Mouse (Mus musculus): ENCODE results near the gene Ros1. TPM values are rescaled to one million over a fixed set of nuclear protein-coding genes. Genes with fewer than 3 reads are reported as not detected.

The Ros1 gene
- polyA plus RNA-seq, 1 experiment from 2014 or later, result not detected

DNA sequence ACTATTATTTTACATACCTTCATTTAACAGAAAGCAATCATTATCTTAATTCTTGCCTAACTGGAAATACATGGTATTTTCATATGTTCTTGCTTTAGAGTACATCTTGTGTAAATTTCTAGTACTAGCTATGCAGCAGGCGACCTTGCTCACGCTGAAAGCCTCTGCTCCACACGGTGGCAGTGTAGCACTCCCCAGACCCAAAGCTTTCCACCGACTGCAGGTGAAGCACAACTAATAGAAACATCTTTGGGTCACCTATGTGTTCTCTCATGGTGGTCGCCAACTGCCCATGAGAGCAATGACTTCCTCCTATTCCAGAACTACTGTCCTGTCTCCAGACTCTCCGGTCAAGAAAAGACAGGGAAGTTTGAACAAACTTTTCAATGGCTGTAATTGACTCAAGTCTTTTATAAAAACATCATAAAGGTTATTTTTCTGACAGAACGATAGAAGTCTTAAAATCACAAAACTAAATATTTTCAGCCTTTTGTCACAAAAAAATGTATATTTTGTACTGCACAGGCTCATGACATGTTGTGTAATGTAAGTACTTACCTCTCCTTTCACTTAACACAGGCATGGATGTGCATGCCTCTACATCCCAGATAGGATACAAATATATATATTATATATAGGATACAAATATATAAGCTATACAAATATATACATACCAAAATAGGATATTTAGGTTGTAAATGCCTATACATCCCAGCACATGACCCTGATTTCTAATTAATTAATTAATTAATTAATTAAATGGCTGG is 21.9 kb upstream of the Ros1 start:
- WGBS, result 24% methylated on average over 7 of the region's 7 CpGs
- no peaks in the 10 kb centered on the region for H3K9me3 ChIP-seq
- peak; percentile 64 for DNase-seq (ENCODE audit: low spot score)
- H3K36me3 ChIP-seq (replicated peaks), result no peaks in the 10 kb centered on the region
- H3K4me1 ChIP-seq, result peaks cover 8% of the 10 kb centered on the region; the same call in 1 of the 2 replicates
- no peak overlapping the region for H3K4me3 ChIP-seq
- H3K27me3 ChIP-seq (replicated peaks; ENCODE audit: low read depth, poor library complexity, severe bottlenecking), result no peaks in the 10 kb centered on the region
- H3K27ac ChIP-seq (replicated peaks), result no peak overlapping the region

DNA sequence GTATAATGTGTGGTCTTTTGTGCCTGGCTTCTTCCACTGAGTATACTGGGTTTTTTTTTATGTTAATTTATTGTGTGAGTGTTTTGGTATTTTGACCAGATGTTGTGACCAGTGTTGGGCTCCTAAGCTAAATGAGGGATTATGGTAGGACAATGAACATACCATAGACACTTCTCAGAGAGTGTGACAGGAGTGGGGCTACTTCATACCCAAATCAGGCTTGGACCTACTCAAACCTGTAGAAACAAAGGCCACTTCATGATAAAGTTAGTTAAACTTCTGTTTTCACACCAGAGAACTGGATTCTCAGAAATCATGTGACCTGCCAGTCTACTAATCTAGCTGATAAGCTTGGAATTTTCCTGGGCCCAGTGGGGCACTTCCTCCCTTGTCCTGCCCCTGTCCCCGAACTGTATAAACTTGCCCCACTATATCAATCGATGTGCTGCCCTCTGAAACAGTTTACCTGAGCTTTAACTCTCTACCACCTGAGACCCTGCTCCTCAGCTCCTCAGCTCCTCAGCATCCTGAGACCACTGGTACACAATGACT is 20.3 kb upstream of the Ros1 start:
- no peak overlapping the region for H3K4me3 ChIP-seq
- 73% methylated on average over 2 of the region's 2 CpGs for WGBS
- H3K9me3 ChIP-seq, result no peaks in the 10 kb centered on the region
- no peaks in the 10 kb centered on the region for H3K36me3 ChIP-seq (replicated peaks)
- H3K4me1 ChIP-seq, result peaks cover 8% of the 10 kb centered on the region; the same call in 1 of the 2 replicates
- H3K27ac ChIP-seq (replicated peaks), result no peak overlapping the region
- H3K27me3 ChIP-seq (replicated peaks; ENCODE audit: low read depth, poor library complexity, severe bottlenecking), result no peaks in the 10 kb centered on the region
- DNase-seq (ENCODE audit: low spot score), result no peak

GRCm38 (mm10) chr10:52204006-52204405 is 9.0 kb upstream of the Ros1 start:
- H3K4me1 ChIP-seq, result no peaks in the 10 kb centered on the region
- H3K27ac ChIP-seq (replicated peaks), result no peak overlapping the region
- H3K4me3 ChIP-seq, result no peak overlapping the region
- WGBS, result 86% methylated on average over 2 of the region's 2 CpGs
- no peaks in the 10 kb centered on the region for H3K9me3 ChIP-seq
- no peak for DNase-seq (ENCODE audit: low spot score)
- no peaks in the 10 kb centered on the region for H3K27me3 ChIP-seq (replicated peaks; ENCODE audit: low read depth, poor library complexity, severe bottlenecking)
- no peaks in the 10 kb centered on the region for H3K36me3 ChIP-seq (replicated peaks)

- no peak overlapping the region for H3K27ac ChIP-seq (replicated peaks)
- H3K9me3 ChIP-seq, result no peaks in the 10 kb centered on the region
- no peak overlapping the region for H3K4me3 ChIP-seq
- no peaks in the 10 kb centered on the region for H3K4me1 ChIP-seq
- H3K27me3 ChIP-seq (replicated peaks; ENCODE audit: low read depth, poor library complexity, severe bottlenecking), result no peaks in the 10 kb centered on the region
- WGBS, result 84% methylated on average over 4 of the region's 4 CpGs
- H3K36me3 ChIP-seq (replicated peaks), result no peaks in the 10 kb centered on the region
- no peak for DNase-seq (ENCODE audit: low spot score)
Measured at GRCm38 (mm10) chr10:52185900-52186299, 9.1 kb downstream of the Ros1 start.

DNA sequence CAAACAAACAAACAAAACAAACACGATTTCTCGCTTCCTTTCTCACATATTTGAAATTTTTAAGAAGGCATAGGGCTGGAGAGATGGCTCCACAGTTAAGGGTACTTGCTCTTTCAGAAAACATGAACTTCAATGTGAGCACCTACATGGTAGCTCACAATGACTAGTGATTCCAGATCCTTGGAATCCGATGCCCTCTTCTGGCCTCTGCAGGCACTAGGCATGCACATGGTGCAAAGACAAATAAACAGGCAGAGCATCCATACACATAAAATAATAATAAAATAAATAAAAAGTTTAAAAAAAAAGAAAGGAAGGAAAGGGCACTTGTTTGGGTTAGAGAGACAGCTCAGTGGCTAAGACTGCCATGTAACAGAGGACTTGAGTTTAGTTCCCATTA is 12.2 kb downstream of the Ros1 start:
- Histone ChIP-seq H3K9me3 (no peaks in the 10 kb centered on the region), H3K27me3 (replicated peaks; ENCODE audit: low read depth, poor library complexity, severe bottlenecking) (no peaks in the 10 kb centered on the region), H3K4me1 (no peaks in the 10 kb centered on the region), H3K27ac (replicated peaks) (no peak overlapping the region), H3K36me3 (replicated peaks) (no peaks in the 10 kb centered on the region), H3K4me3 (no peak overlapping the region)
- WGBS, result 89% methylated on average over 3 of the region's 3 CpGs
- no peak for DNase-seq (ENCODE audit: low spot score)

- no peaks in the 10 kb centered on the region for H3K36me3 ChIP-seq (replicated peaks)
- 87% methylated on average over 4 of the region's 4 CpGs for WGBS
- DNase-seq (ENCODE audit: low spot score), result no peak
- no peak overlapping the region for H3K4me3 ChIP-seq
- H3K4me1 ChIP-seq, result no peaks in the 10 kb centered on the region
- no peak overlapping the region for H3K27ac ChIP-seq (replicated peaks)
- H3K27me3 ChIP-seq (replicated peaks; ENCODE audit: low read depth, poor library complexity, severe bottlenecking), result no peaks in the 10 kb centered on the region
- H3K9me3 ChIP-seq, result no peaks in the 10 kb centered on the region
Measured at GRCm38 (mm10) chr10:52174376-52174775, 20.7 kb downstream of the Ros1 start.

GRCm38 (mm10) chr10:52170489-52170888 is 24.6 kb downstream of the Ros1 start:
- Histone ChIP-seq H3K4me3 (no peak overlapping the region), H3K9me3 (no peaks in the 10 kb centered on the region), H3K36me3 (replicated peaks) (no peaks in the 10 kb centered on the region), H3K27me3 (replicated peaks; ENCODE audit: low read depth, poor library complexity, severe bottlenecking) (no peaks in the 10 kb centered on the region), H3K27ac (replicated peaks) (no peak overlapping the region), H3K4me1 (no peaks in the 10 kb centered on the region)
- no peak for DNase-seq (ENCODE audit: low spot score)
- 91% methylated on average over 1 of the region's 1 CpGs for WGBS

GRCm38 (mm10) chr10:52169841-52170240 is 25.2 kb downstream of the Ros1 start:
- Histone ChIP-seq H3K4me3 (no peak overlapping the region), H3K27ac (replicated peaks) (no peak overlapping the region), H3K9me3 (no peaks in the 10 kb centered on the region), H3K36me3 (replicated peaks) (no peaks in the 10 kb centered on the region), H3K4me1 (no peaks in the 10 kb centered on the region), H3K27me3 (replicated peaks; ENCODE audit: low read depth, poor library complexity, severe bottlenecking) (no peaks in the 10 kb centered on the region)
- DNase-seq (ENCODE audit: low spot score), result no peak
- 89% methylated on average over 5 of the region's 5 CpGs for WGBS

DNA sequence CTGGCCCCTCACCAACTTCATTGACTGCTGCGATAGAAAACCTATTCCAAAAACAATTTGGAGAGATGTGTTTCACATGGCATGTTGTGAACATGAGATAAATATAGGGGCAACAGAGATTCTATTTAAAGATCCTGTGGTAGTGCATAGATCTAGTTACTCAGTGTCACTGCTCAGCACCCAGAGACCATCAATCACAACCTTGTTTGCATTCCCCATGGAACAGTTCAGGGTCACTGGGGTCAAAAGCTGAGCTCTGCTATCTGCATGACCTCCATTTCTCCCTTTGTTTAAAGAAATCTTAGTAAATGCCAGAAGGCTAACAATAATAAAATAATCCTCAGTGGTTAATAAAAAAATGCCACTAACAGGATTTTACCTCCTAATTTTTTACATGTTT is 29.7 kb downstream of the Ros1 start:
- Histone ChIP-seq H3K4me3 (no peak overlapping the region), H3K27me3 (replicated peaks; ENCODE audit: low read depth, poor library complexity, severe bottlenecking) (no peaks in the 10 kb centered on the region), H3K4me1 (no peaks in the 10 kb centered on the region), H3K36me3 (replicated peaks) (no peaks in the 10 kb centered on the region), H3K27ac (replicated peaks) (no peak overlapping the region), H3K9me3 (no peaks in the 10 kb centered on the region)
- 52% methylated on average over 1 of the region's 1 CpGs for WGBS
- DNase-seq (ENCODE audit: low spot score), result no peak

- 44% methylated on average over 3 of the region's 3 CpGs for WGBS
- DNase-seq (ENCODE audit: low spot score), result no peak
- H3K9me3 ChIP-seq, result no peaks in the 10 kb centered on the region
Measured at GRCm38 (mm10) chr10:52160604-52161003, 34.4 kb downstream of the Ros1 start.

DNA sequence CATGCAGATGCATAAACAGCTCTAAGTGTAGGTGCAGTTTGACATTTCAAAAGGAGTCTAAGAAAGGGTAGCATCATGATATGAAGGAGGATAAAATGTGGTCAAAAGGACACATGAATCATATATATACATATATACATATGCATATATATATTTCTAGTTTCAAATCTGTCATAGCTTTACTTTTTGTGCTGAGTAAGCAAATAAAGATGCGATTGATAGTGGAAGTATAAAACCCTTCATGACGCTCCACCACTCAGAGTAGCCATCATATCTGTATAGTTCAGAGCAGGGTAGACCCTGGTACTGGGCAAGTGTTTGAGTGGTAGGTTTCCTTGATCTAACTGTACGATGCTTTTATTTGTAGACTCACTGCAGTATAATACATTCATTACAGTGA is 35.3 kb downstream of the Ros1 start:
- 95% methylated on average over 3 of the region's 3 CpGs for WGBS
- no peak overlapping the region for H3K4me3 ChIP-seq

More at GRCm38 (mm10) chr10:52160604-52161003, 34.4 kb downstream of the Ros1 start:
- Histone ChIP-seq H3K36me3 (replicated peaks) (no peaks in the 10 kb centered on the region), H3K4me1 (no peaks in the 10 kb centered on the region), H3K4me3 (no peak overlapping the region), H3K27me3 (replicated peaks; ENCODE audit: low read depth, poor library complexity, severe bottlenecking) (no peaks in the 10 kb centered on the region), H3K27ac (replicated peaks) (no peak overlapping the region)

GRCm38 (mm10) chr10:52133354-52134074 is 61.5 kb downstream of the Ros1 start:
- Histone ChIP-seq H3K27ac (replicated peaks) (no peak overlapping the region), H3K27me3 (replicated peaks; ENCODE audit: low read depth, poor library complexity, severe bottlenecking) (no peaks in the 10 kb centered on the region), H3K9me3 (no peaks in the 10 kb centered on the region), H3K36me3 (replicated peaks) (no peaks in the 10 kb centered on the region), H3K4me3 (no peak overlapping the region), H3K4me1 (no peaks in the 10 kb centered on the region)
- WGBS, result 80% methylated on average over 4 of the region's 4 CpGs
- DNase-seq (ENCODE audit: low spot score), result no peak

More for the DNA sequence above, 35.3 kb downstream of the Ros1 start:
- H3K36me3 ChIP-seq (replicated peaks), result no peaks in the 10 kb centered on the region
- no peaks in the 10 kb centered on the region for H3K4me1 ChIP-seq
- H3K9me3 ChIP-seq, result no peaks in the 10 kb centered on the region
- H3K27ac ChIP-seq (replicated peaks), result no peak overlapping the region
- no peaks in the 10 kb centered on the region for H3K27me3 ChIP-seq (replicated peaks; ENCODE audit: low read depth, poor library complexity, severe bottlenecking)
- no peak for DNase-seq (ENCODE audit: low spot score)

DNA sequence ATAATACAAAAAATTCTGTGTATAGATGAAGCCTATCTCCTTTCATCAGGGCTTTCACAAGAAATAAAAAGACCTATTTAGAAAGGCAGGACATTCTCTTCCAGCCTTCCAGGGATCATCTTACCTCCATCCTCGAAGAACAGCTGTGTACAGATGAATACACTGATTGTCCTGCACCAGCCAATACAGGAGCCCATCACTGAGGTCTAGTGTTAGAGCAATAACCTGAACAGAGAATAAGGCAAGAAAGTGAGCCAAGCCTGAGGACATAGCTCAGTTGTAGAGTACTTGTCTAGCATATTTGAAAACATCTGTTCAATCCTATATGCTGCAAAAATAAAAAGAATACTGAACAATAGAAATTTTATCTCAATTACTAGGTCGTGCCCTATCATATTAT is 64.3 kb downstream of the Ros1 start:
- Histone ChIP-seq H3K36me3 (replicated peaks) (no peaks in the 10 kb centered on the region), H3K4me1 (no peaks in the 10 kb centered on the region), H3K9me3 (no peaks in the 10 kb centered on the region), H3K27me3 (replicated peaks; ENCODE audit: low read depth, poor library complexity, severe bottlenecking) (no peaks in the 10 kb centered on the region), H3K4me3 (no peak overlapping the region), H3K27ac (replicated peaks) (no peak overlapping the region)
- no peak for DNase-seq (ENCODE audit: low spot score)
- WGBS, result 41% methylated on average over 2 of the region's 2 CpGs
